Mouse (Mus musculus) lung, adult 2 months (tissue): Measurements from ENCODE around the gene Crocc.

Source experiments
- CTCF ChIP-seq: fragments of 200-500 bp; IDR thresholded peaks from 2 replicates; pipeline ENCODE4 v1.5.1; 2011; ENCODE audit warnings: mild to moderate bottlenecking, low read length, control low read depth; ENCODE audit not compliant: insufficient read depth
- POLR2A ChIP-seq: fragments of 200-500 bp; IDR thresholded peaks from 2 replicates; pipeline ENCODE4 v1.6.1; 2011; ENCODE audit warnings: low read depth, mild to moderate bottlenecking, control low read depth, low read length, borderline replicate concordance; ENCODE audit errors: extremely low read depth

DNA sequence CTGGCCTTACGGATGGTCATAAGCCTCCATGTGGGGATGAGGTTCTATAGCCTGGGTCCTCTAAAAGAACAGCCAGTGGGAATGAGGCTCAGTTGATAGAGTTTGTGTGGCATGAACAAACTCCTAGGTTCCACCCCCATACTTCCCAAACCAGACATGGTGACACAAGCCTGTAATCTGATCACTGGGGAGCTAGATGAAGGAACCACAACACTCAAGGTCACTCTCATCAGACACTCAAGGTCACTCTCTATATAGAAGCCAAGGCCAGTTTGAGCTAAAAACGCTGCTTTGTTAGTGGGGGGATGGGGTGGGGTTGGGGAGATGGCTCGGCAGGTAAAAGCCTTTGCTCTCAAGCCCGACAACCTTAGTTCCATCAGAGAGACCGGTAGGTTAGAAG is 39.6 kb upstream of the Crocc start:
- TF ChIP-seq CTCF (no peak), POLR2A (no peak)
